In genomic region chr6:145246841-145247240, GRCm38 (mm10) we compare ENCODE assay signal across 31 mouse cellular contexts. TPM values are rescaled to one million over a fixed set of nuclear protein-coding genes. Genes with fewer than 3 reads are reported as not detected.
"Had no signal": no experiment of that assay in that cellular context is flagged by ENCODE, and none has a peak within 500 bp of the region (broad histone marks: within the 10 kb centered on the region; RNA-seq: fewer than 3 reads in every experiment).

No protein-coding gene starts in this region.

- H3K9ac ChIP-seq: limb, embryonic 12.5 days; limb, embryonic 13.5 days; limb, embryonic 15.5 days; liver, embryonic 12.5 days; liver, embryonic 13.5 days; liver, embryonic 14.5 days; liver, embryonic 15.5 days; lung, embryonic 14.5 days; lung, embryonic 15.5 days; midbrain, embryonic 12.5 days; midbrain, embryonic 13.5 days; midbrain, embryonic 15.5 days; neural tube, embryonic 12.5 days; neural tube, embryonic 13.5 days had no signal

- H3K4me2 ChIP-seq: limb, embryonic 12.5 days; limb, embryonic 13.5 days; limb, embryonic 15.5 days; liver, embryonic 11.5 days; liver, embryonic 15.5 days; lung, embryonic 15.5 days; midbrain, embryonic 11.5 days; midbrain, embryonic 12.5 days; midbrain, embryonic 13.5 days; midbrain, embryonic 15.5 days; neural tube, embryonic 12.5 days had no signal

- H3K9me3 ChIP-seq: limb, embryonic 10.5 days; limb, embryonic 12.5 days; limb, embryonic 13.5 days; limb, embryonic 15.5 days; liver, embryonic 12.5 days; liver, embryonic 13.5 days; liver, embryonic 15.5 days; lung, embryonic 15.5 days; midbrain, embryonic 10.5 days; midbrain, embryonic 12.5 days; midbrain, embryonic 13.5 days; midbrain, embryonic 15.5 days; neural tube, embryonic 12.5 days; neural tube, embryonic 13.5 days had no signal

- H3K27ac ChIP-seq: left cerebral cortex, adult 2 months; limb, embryonic 10.5 days; limb, embryonic 12.5 days; limb, embryonic 13.5 days; limb, embryonic 15.5 days; liver, embryonic 12.5 days; liver, embryonic 13.5 days; liver, embryonic 14.5 days; liver, embryonic 15.5 days; lung, embryonic 15.5 days; macrophage; midbrain, embryonic 10.5 days; midbrain, embryonic 12.5 days; midbrain, embryonic 13.5 days; midbrain, embryonic 15.5 days; neural tube, embryonic 12.5 days; neural tube, embryonic 13.5 days had no signal

- H3K4me3 ChIP-seq: left cerebral cortex, adult 2 months; limb, embryonic 10.5 days; limb, embryonic 12.5 days; limb, embryonic 13.5 days; limb, embryonic 15.5 days; liver, embryonic 12.5 days; liver, embryonic 13.5 days; liver, embryonic 15.5 days; lung, embryonic 15.5 days; midbrain, embryonic 10.5 days; midbrain, embryonic 12.5 days; midbrain, embryonic 13.5 days; midbrain, embryonic 15.5 days; myocyte; neural tube, embryonic 12.5 days; neural tube, embryonic 13.5 days had no signal

- ATAC-seq: liver, embryonic 12.5 days; lung, postnatal 0 days; midbrain, embryonic 13.5 days; midbrain, embryonic 15.5 days; midbrain, embryonic 16.5 days had no signal

- H3K27me3 ChIP-seq: limb, embryonic 12.5 days; limb, embryonic 13.5 days; limb, embryonic 15.5 days; lung, embryonic 15.5 days; midbrain, embryonic 13.5 days; midbrain, embryonic 15.5 days; neural tube, embryonic 12.5 days; neural tube, embryonic 13.5 days had no signal

- H3K36me3 ChIP-seq: midbrain, embryonic 15.5 days had no signal

- DNase-seq: left cerebral cortex, postnatal 4 days; liver, embryonic 13.5 days; lung, adult 18-20 months; lung, adult 2 months; lung, embryonic 14.5 days; lung, postnatal 10 days; lung, postnatal 14 days; lung, postnatal 36 days; midbrain, embryonic 14.5 days had no signal

RNA-seq across cellular contexts. Expression of gene Casc1, which starts 36.0 kb away (rescaled TPM):
- polyA plus RNA-seq: liver, adult 2 months had no signal
